Mouse (Mus musculus) lung, postnatal 0 days (tissue): ENCODE measurements at regions not wholly inside any gene's neighbourhood (a gene's known extent, or its start where the extent isn't known, plus 50 kb on each side); places are given as distances from the start of the nearest gene placed in this dataset.
"Not testable (repeated sequence)": the region's sequence is repeated elsewhere in the genome, so short reads cannot be mapped to it uniquely, and the experiment has no call there.

Experiments used
- ATAC-seq: fragments of 200-750 bp; cut with Nextera tagmentation; 2 replicates; pipeline ENCODE4 v1.8.0; 2017; ENCODE audit warnings: moderate library complexity
- DNase-seq: peaks from one replicate; pipeline ENCODE4 v3.0.0-alpha.2; 2016; ENCODE audit warnings: low spot score
- H3K27ac ChIP-seq: fragments of 300-500 bp; sonication (generic); 2 replicates; pipeline ENCODE4 v1.5.1; 2014; ENCODE audit warnings: antibody characterized with exemption, mild to moderate bottlenecking, low read length, mixed read lengths
- H3K27me3 ChIP-seq: fragments of 300-500 bp; sonication (generic); replicated peaks from 2 replicates; pipeline ENCODE4 v1.6.1; 2014; ENCODE audit warnings: low read length, mixed read lengths; ENCODE audit not compliant: insufficient read depth
- H3K36me3 ChIP-seq: fragments of 300-500 bp; sonication (generic); 2 replicates; pipeline ENCODE4 v1.6.1; 2014; ENCODE audit warnings: low read length, mixed read lengths; ENCODE audit not compliant: insufficient read depth
- H3K4me1 ChIP-seq: fragments of 300-500 bp; sonication (generic); 2 replicates; pipeline ENCODE4 v1.6.1; 2014; ENCODE audit warnings: antibody characterized with exemption, low read depth, low read length, mixed read lengths; ENCODE audit not compliant: insufficient read depth
- H3K4me2 ChIP-seq: fragments of 300-500 bp; sonication (generic); replicated peaks from 2 replicates; pipeline ENCODE4 v1.6.1; 2014; ENCODE audit warnings: low read depth, mild to moderate bottlenecking, low read length, moderate library complexity, mixed read lengths
- H3K4me3 ChIP-seq: fragments of 300-500 bp; sonication (generic); 2 replicates; pipeline ENCODE4 v1.5.1; 2014; ENCODE audit warnings: low read depth, low read length
- H3K9ac ChIP-seq: fragments of 300-500 bp; sonication (generic); replicated peaks from 2 replicates; pipeline ENCODE4 v1.6.1; 2014; ENCODE audit warnings: low read depth, mild to moderate bottlenecking
- H3K9me3 ChIP-seq: fragments of 300-500 bp; sonication (generic); 2 replicates; pipeline ENCODE4 v1.6.1; 2016; ENCODE audit warnings: low read length, mixed read lengths
- CTCF ChIP-seq: IDR thresholded peaks from 2 replicates; pipeline ENCODE4 v1.5.1; 2016; ENCODE audit warnings: antibody characterized with exemption, mild to moderate bottlenecking
- EP300 ChIP-seq: IDR thresholded peaks from 2 replicates; pipeline ENCODE4 v1.6.1; 2016; ENCODE audit warnings: antibody characterized with exemption, mild to moderate bottlenecking, control low read depth
- WGBS: fragments of 180-500 bp; shearing (Covaris S2); extraction: QIAGEN DNeasy Blood & Tissue Kit; methylation state at CpG from one replicate; pipeline ENCODE4 v1.1.7; 2014; 5-methylcytosine and 5-hydroxymethylcytosine counted together

- 77% methylated on average over 6 of the region's 6 CpGs for WGBS
Measured at GRCm38 (mm10) chr1:184173739-184174138, 139.6 kb upstream of the 1700056E22Rik start.

GRCm38 (mm10) chr1:184172986-184173385 is 138.9 kb upstream of the 1700056E22Rik start:
- no peak for TF ChIP-seq EP300
- TF ChIP-seq CTCF: no peak
- Histone ChIP-seq H3K9ac (no peak overlapping the region), H3K27me3 (no peaks in the 10 kb centered on the region), H3K9me3 (no peaks in the 10 kb centered on the region), H3K36me3 (no peaks in the 10 kb centered on the region), H3K4me3 (no peak overlapping the region), H3K4me2 (no peak overlapping the region), H3K4me1 (no peaks in the 10 kb centered on the region), H3K27ac (no peak overlapping the region)
- WGBS: 80% methylated on average over 2 of the region's 2 CpGs
- no peak for ATAC-seq
- no peak for DNase-seq

More at GRCm38 (mm10) chr1:184173739-184174138, 139.6 kb upstream of the 1700056E22Rik start:
- H3K4me3 ChIP-seq: no peak overlapping the region
- no peaks in the 10 kb centered on the region for H3K36me3 ChIP-seq
- no peak overlapping the region for H3K4me2 ChIP-seq
- ATAC-seq: no peak
- DNase-seq: no peak
- no peaks in the 10 kb centered on the region for H3K4me1 ChIP-seq
- no peak overlapping the region for H3K27ac ChIP-seq
- H3K27me3 ChIP-seq: no peaks in the 10 kb centered on the region
- H3K9ac ChIP-seq: no peak overlapping the region
- TF ChIP-seq CTCF: no peak
- no peak for TF ChIP-seq EP300
- no peaks in the 10 kb centered on the region for H3K9me3 ChIP-seq

- TF ChIP-seq CTCF: no peak
- no peak for TF ChIP-seq EP300
- H3K27me3 ChIP-seq: no peaks in the 10 kb centered on the region
- 42% methylated on average over 7 of the region's 7 CpGs for WGBS
- ATAC-seq: no peak
- no peak for DNase-seq
- H3K9ac ChIP-seq: no peak overlapping the region
- no peaks in the 10 kb centered on the region for H3K9me3 ChIP-seq
- H3K36me3 ChIP-seq: no peaks in the 10 kb centered on the region
- H3K4me2 ChIP-seq: no peak overlapping the region
- no peak overlapping the region for H3K4me3 ChIP-seq
- H3K4me1 ChIP-seq: no peaks in the 10 kb centered on the region
- no peak overlapping the region for H3K27ac ChIP-seq
Measured at GRCm38 (mm10) chr1:184171601-184172000, 137.5 kb upstream of the 1700056E22Rik start.

- Histone ChIP-seq H3K9me3 (no peaks in the 10 kb centered on the region), H3K4me3 (no peak overlapping the region), H3K4me2 (no peak overlapping the region), H3K9ac (no peak overlapping the region), H3K27me3 (no peaks in the 10 kb centered on the region), H3K27ac (no peak overlapping the region), H3K36me3 (no peaks in the 10 kb centered on the region), H3K4me1 (no peaks in the 10 kb centered on the region)
- no peak for TF ChIP-seq CTCF
- no peak for TF ChIP-seq EP300
- 71% methylated on average over 3 of the region's 3 CpGs for WGBS
- no peak for ATAC-seq
- DNase-seq: no peak
Measured at GRCm38 (mm10) chr1:184170926-184171325, 136.8 kb upstream of the 1700056E22Rik start.

- TF ChIP-seq EP300 (no peak), CTCF (no peak)
- Histone ChIP-seq H3K27ac (no peak overlapping the region), H3K9ac (no peak overlapping the region), H3K36me3 (no peaks in the 10 kb centered on the region), H3K4me3 (no peak overlapping the region), H3K4me2 (no peak overlapping the region), H3K4me1 (no peaks in the 10 kb centered on the region), H3K27me3 (no peaks in the 10 kb centered on the region), H3K9me3 (no peaks in the 10 kb centered on the region)
- no peak for DNase-seq
- 35% methylated on average over 1 of the region's 1 CpGs for WGBS
- ATAC-seq: no peak
Measured at GRCm38 (mm10) chr1:184169967-184170366, 135.9 kb upstream of the 1700056E22Rik start.

- no peaks in the 10 kb centered on the region for H3K4me1 ChIP-seq
- no peak for ATAC-seq
- TF ChIP-seq EP300: no peak
- no peak for TF ChIP-seq CTCF
- no peak overlapping the region for H3K4me3 ChIP-seq
- H3K4me2 ChIP-seq: no peak overlapping the region
- no peaks in the 10 kb centered on the region for H3K36me3 ChIP-seq
- no peaks in the 10 kb centered on the region for H3K27me3 ChIP-seq
- H3K9ac ChIP-seq: no peak overlapping the region
- no peaks in the 10 kb centered on the region for H3K9me3 ChIP-seq
- WGBS: 42% methylated on average over 7 of the region's 7 CpGs
- no peak for DNase-seq
- no peak overlapping the region for H3K27ac ChIP-seq
Measured at GRCm38 (mm10) chr1:184169034-184169783, 135.1 kb upstream of the 1700056E22Rik start.

DNA sequence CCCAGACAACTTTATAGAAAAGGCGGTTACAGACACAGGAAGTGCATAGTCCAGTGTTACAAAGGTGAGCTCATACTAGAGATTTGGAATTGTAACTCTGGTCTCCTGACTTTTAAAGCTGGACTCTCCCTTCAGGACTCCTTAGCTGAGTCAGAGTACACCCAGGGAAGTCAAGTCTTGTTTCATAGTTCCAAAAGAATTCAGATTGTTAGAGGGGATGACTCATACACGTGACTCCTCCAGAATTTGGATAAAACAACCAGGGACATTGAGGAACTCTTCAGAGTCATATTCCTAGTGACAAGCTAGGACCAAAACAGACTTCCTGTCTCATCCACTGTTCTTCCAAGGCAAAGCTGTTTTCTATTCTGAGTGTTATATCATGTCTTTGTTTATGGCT is 132.8 kb upstream of the 1700056E22Rik start:
- H3K27ac ChIP-seq: no peak overlapping the region
- DNase-seq (no peak), ATAC-seq (no peak)
- no peaks in the 10 kb centered on the region for H3K9me3 ChIP-seq
- no peak overlapping the region for H3K4me2 ChIP-seq
- H3K36me3 ChIP-seq: no peaks in the 10 kb centered on the region
- no peaks in the 10 kb centered on the region for H3K4me1 ChIP-seq
- no peaks in the 10 kb centered on the region for H3K27me3 ChIP-seq
- TF ChIP-seq CTCF (no peak), EP300 (no peak)
- WGBS: 71% methylated on average over 2 of the region's 2 CpGs
- no peak overlapping the region for H3K4me3 ChIP-seq
- H3K9ac ChIP-seq: no peak overlapping the region

GRCm38 (mm10) chr1:184162526-184162925 is 128.4 kb upstream of the 1700056E22Rik start:
- not testable (repeated sequence) for H3K27me3 ChIP-seq, H3K27ac ChIP-seq, ATAC-seq, DNase-seq, H3K4me1 ChIP-seq, H3K9ac ChIP-seq, H3K36me3 ChIP-seq, H3K4me2 ChIP-seq, H3K9me3 ChIP-seq, H3K4me3 ChIP-seq
- 80% methylated on average over 2 of the region's 2 CpGs for WGBS
